Mouse (Mus musculus): ENCODE data around the gene Ubap1l. TPM values are rescaled to one million over a fixed set of nuclear protein-coding genes. Genes with fewer than 3 reads are reported as not detected.

The Ubap1l gene
- polyA plus RNA-seq, 1 experiment: 0.77 TPM

DNA sequence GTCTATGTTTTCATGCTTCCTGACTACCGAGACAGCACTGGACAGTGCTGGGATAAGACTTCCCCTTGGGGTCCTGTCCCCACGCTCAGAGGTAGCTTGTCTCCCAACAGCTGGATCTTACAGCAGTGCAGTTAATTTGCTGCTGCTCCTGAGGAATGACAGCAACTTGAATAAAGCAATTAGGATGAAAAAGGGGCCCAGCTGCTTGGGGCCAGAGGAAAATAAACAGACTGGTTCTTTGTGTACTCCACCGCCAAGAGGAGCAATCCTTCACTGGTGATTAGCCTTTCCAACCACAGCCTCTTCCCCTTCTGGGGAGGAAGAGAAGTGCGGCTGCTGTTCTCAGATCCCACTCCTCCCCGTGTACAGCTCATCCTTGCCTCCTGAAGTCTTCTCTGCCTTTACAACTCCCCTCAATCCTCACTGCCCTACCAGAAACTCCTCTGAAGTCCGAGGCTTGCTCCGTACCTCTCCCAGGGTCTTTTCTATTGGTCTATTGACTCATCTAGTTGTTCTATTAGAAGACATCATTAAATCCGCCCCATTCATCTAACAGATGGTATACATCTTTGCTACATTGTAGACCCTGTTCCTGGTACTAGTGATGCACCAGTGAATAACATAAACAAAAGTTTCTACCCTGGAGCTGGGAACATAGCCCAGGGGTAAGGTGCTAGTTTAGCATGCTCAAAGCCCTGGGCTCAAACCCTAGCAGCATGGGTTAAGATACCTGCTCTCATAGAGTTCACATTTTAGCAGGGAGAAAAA lies 25.7 kb downstream of the Ubap1l start:
- H3K36me3 ChIP-seq (ENCODE audit: control insufficient read depth, insufficient read depth, low read length): no peaks in the 10 kb centered on the region
- H3K4me3 ChIP-seq (ENCODE audit: control insufficient read depth, low read depth, low read length): no peak overlapping the region
- H3K27me3 ChIP-seq (ENCODE audit: control insufficient read depth, insufficient read depth, low read length): no peaks in the 10 kb centered on the region
- no peak for TF ChIP-seq CTCF (IDR thresholded peaks at IDR 0.05; ENCODE audit: control insufficient read depth, insufficient read depth, insufficient replicate concordance, low read depth, low read length)
- TF ChIP-seq POLR2A (IDR thresholded peaks at IDR 0.05; ENCODE audit: control insufficient read depth, low read depth, low read length): no peak
- H3K4me1 ChIP-seq (ENCODE audit: control insufficient read depth, insufficient read depth, low read length): peaks cover 7% of the 10 kb centered on the region; the same call in 1 of the 2 replicates
- no peak overlapping the region for H3K27ac ChIP-seq (ENCODE audit: control insufficient read depth, insufficient read depth, low read depth, low read length)

DNA sequence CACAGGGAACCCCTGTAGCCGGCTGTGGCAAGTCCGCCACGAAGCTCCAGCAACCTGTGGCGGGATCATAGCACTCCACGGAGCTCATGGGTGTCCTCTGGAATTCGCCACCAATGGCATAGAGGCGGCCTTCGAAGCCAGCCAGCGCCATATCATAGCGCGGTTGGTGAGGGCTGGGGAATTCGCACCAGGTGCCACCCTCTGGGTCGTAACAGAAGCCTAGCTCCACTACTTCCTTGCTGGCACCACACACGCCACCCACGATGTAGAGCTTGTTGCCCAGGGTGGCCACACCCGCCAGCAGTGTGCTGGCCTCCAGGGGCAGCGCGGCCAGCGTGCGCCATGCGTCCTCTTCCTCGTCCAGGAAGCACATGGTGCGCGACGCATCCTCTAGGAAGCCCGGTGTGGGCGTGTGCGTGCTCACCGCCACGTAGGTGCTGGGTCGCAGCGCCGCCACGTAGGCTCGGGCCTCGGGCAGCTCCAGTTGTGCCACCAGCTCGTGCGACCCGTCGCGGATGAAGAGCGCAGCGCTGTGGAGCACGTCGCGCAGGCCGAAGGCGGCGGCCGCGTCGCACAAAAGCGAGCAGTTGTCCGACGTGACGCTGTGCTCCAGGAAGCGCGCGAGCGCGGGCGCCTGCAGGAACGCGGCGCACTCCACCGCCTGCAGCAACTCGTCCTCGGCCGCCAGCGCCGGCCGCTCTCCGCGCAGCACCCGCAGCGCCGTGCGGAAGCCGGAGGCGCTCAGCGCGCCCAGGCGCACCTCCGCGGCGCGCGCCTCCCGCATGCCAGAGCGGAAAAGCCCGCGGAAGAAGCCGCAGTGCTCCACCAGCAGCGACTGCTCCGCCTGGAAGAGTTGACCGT lies 30.1 kb downstream of the Ubap1l start:
- Histone ChIP-seq H3K27me3 (ENCODE audit: control insufficient read depth, insufficient read depth, low read length) (no peaks in the 10 kb centered on the region), H3K4me3 (ENCODE audit: control insufficient read depth, low read depth, low read length) (peak overlapping the region; percentile 77), H3K27ac (ENCODE audit: control insufficient read depth, insufficient read depth, low read depth, low read length) (no peak overlapping the region), H3K36me3 (ENCODE audit: control insufficient read depth, insufficient read depth, low read length) (no peaks in the 10 kb centered on the region), H3K4me1 (ENCODE audit: control insufficient read depth, insufficient read depth, low read length) (peaks cover 6% of the 10 kb centered on the region; the same call in 1 of the 2 replicates)
- TF ChIP-seq CTCF (IDR thresholded peaks at IDR 0.05; ENCODE audit: control insufficient read depth, insufficient read depth, insufficient replicate concordance, low read depth, low read length) (no peak), POLR2A (IDR thresholded peaks at IDR 0.05; ENCODE audit: control insufficient read depth, low read depth, low read length) (no peak)

DNA sequence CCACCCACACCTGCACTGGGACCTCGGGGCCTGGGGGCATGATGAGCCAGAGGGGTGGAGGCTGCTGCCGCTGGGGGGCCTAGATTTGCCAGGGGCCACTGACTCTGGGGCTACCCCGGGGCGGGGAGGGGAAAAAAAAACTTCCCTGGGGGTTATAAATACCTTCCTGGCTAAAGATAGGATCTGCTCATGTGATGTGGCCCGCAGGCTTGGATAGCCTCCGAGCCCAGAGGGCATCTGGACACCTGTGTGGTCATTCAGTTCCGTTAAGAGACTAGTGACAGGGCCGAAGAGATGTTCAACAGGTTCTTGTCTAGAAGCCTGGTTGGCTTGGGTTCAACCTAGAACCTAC lies 30.7 kb downstream of the Ubap1l start, which contains the start of gene Kbtbd13:
TSS of gene Kbtbd13 (minus strand) at position 40 of the 352 bp plus-strand sequence.
- H3K4me1 ChIP-seq (ENCODE audit: control insufficient read depth, insufficient read depth, low read length): peaks cover 6% of the 10 kb centered on the region; the same call in 1 of the 2 replicates
- H3K4me3 ChIP-seq (ENCODE audit: control insufficient read depth, low read depth, low read length): peak within 1 kb of the TSS; percentile 77
- no peak for TF ChIP-seq POLR2A (IDR thresholded peaks at IDR 0.05; ENCODE audit: control insufficient read depth, low read depth, low read length)
- TF ChIP-seq CTCF (IDR thresholded peaks at IDR 0.05; ENCODE audit: control insufficient read depth, insufficient read depth, insufficient replicate concordance, low read depth, low read length): no peak
- H3K36me3 ChIP-seq (ENCODE audit: control insufficient read depth, insufficient read depth, low read length): no peaks in the 10 kb centered on the region
- H3K27ac ChIP-seq (ENCODE audit: control insufficient read depth, insufficient read depth, low read depth, low read length): no peak within 1 kb of the TSS
- H3K27me3 ChIP-seq (ENCODE audit: control insufficient read depth, insufficient read depth, low read length): no peaks in the 10 kb centered on the region

DNA sequence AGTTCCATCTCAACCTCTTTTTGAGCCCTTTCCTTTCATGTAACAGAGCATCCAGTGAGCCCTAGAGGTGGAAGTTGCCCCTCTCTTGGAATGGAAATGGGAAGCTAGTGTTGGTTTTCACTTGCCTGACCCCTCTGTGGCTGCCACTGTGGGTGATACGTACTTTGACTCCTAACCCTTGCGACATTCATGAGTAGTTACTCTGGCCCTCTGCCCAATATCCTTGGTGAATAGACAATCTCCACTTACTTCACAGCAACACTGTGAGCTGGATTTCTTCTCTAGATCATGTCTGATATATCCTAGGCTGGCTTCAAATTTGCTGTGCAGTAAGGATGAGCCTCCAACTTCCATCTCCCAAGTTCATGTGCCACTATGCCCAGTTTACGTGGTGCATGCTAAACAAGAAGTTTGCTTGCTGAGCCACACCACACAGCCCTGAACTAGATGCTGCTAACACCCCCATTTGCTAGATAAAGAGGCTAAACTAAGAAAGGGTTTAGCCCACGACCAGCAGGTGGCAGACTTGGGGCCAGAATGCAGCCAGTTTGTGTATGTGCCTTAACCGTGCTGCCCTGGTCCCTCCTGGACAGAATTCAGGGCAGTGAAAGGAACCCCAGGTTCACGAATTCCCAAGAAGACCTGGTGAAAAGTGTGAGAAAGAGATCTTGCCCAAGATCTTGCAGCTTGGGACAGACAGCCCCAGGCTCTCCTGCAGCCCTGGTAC lies 32.0 kb downstream of the Ubap1l start:
- H3K36me3 ChIP-seq (ENCODE audit: control insufficient read depth, insufficient read depth, low read length): no peaks in the 10 kb centered on the region
- no peak overlapping the region for H3K4me3 ChIP-seq (ENCODE audit: control insufficient read depth, low read depth, low read length)
- H3K4me1 ChIP-seq (ENCODE audit: control insufficient read depth, insufficient read depth, low read length): peaks cover 6% of the 10 kb centered on the region; the same call in 1 of the 2 replicates
- no peaks in the 10 kb centered on the region for H3K27me3 ChIP-seq (ENCODE audit: control insufficient read depth, insufficient read depth, low read length)
- no peak overlapping the region for H3K27ac ChIP-seq (ENCODE audit: control insufficient read depth, insufficient read depth, low read depth, low read length)
- TF ChIP-seq CTCF (IDR thresholded peaks at IDR 0.05; ENCODE audit: control insufficient read depth, insufficient read depth, insufficient replicate concordance, low read depth, low read length) (peak; percentile 70; the same call in 1 of the 2 replicates), POLR2A (IDR thresholded peaks at IDR 0.05; ENCODE audit: control insufficient read depth, low read depth, low read length) (no peak)

DNA sequence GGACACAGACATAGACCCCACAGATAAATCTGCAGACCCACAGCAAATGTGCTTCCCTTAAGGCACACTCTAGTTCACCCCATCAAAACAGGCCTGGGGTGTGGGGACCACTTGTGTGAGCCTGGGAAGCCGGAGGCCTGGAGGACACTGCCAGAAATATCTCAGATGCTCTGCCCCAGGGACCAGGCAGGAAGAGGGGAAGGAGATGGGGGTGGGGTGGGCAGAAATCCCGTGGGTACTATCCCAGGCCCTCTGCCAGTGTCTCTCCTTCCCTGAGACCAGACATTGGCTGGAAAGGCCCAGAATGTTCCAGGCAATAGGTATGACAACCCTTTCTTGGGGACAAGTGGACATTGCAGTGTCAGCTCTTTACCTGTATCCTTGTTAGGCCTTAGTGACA lies 32.8 kb downstream of the Ubap1l start:
- Histone ChIP-seq H3K27me3 (ENCODE audit: control insufficient read depth, insufficient read depth, low read length) (no peaks in the 10 kb centered on the region), H3K27ac (ENCODE audit: control insufficient read depth, insufficient read depth, low read depth, low read length) (no peak overlapping the region), H3K36me3 (ENCODE audit: control insufficient read depth, insufficient read depth, low read length) (no peaks in the 10 kb centered on the region), H3K4me3 (ENCODE audit: control insufficient read depth, low read depth, low read length) (no peak overlapping the region), H3K4me1 (ENCODE audit: control insufficient read depth, insufficient read depth, low read length) (peaks cover 9% of the 10 kb centered on the region)
- TF ChIP-seq CTCF (IDR thresholded peaks at IDR 0.05; ENCODE audit: control insufficient read depth, insufficient read depth, insufficient replicate concordance, low read depth, low read length) (no peak), POLR2A (IDR thresholded peaks at IDR 0.05; ENCODE audit: control insufficient read depth, low read depth, low read length) (no peak)

DNA sequence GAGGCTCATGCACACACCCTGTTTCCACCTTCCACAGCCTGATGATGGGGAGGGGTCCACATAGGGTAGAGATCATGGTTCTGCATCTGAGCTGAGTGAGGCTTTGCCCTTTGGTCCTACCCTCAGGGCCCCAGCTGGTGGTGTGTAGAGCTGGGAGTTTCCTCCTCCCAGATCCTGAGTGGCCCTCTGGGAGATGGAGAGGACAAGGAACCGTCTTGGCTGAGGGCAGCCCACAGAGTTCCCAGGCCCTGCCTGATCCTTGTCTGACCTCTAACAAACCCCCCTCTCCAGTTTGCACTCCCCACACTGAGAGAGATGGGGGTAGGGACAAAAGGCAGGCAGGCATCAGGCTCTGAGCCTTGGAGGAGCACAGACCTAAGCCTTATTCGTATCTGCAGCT lies 33.5 kb downstream of the Ubap1l start:
- Histone ChIP-seq H3K4me1 (ENCODE audit: control insufficient read depth, insufficient read depth, low read length) (peaks cover 9% of the 10 kb centered on the region), H3K4me3 (ENCODE audit: control insufficient read depth, low read depth, low read length) (no peak overlapping the region), H3K36me3 (ENCODE audit: control insufficient read depth, insufficient read depth, low read length) (no peaks in the 10 kb centered on the region), H3K27ac (ENCODE audit: control insufficient read depth, insufficient read depth, low read depth, low read length) (no peak overlapping the region), H3K27me3 (ENCODE audit: control insufficient read depth, insufficient read depth, low read length) (no peaks in the 10 kb centered on the region)
- TF ChIP-seq POLR2A (IDR thresholded peaks at IDR 0.05; ENCODE audit: control insufficient read depth, low read depth, low read length) (no peak), CTCF (IDR thresholded peaks at IDR 0.05; ENCODE audit: control insufficient read depth, insufficient read depth, insufficient replicate concordance, low read depth, low read length) (no peak)
